Mouse (Mus musculus) hindbrain, embryonic 11.5 days (tissue): ENCODE measurements around the gene Ppp3r1. TPM values are rescaled to one million over a fixed set of nuclear protein-coding genes. Genes with fewer than 3 reads are reported as not detected.
"Not testable (repeated sequence)": the region's sequence is repeated elsewhere in the genome, so short reads cannot be mapped to it uniquely, and the experiment has no call there.

Experiments
- ATAC-seq: fragments of 200-750 bp; cut with Nextera tagmentation; 2 replicates; pipeline ENCODE4 v1.8.0; 2017; ENCODE audit warnings: mild to moderate bottlenecking, moderate TSS enrichment, moderate library complexity; ENCODE audit not compliant: low FRiP score
- DNase-seq: peaks from one replicate; pipeline ENCODE4 v3.0.0-alpha.2; 2015; ENCODE audit warnings: low spot score
- H3K27ac ChIP-seq: fragments of 300-500 bp; sonication (generic); 2 replicates; pipeline ENCODE4 v1.5.1; 2014; ENCODE audit warnings: mild to moderate bottlenecking, low read depth, low read length
- H3K27me3 ChIP-seq: fragments of 300-500 bp; sonication (generic); 2 replicates; pipeline ENCODE4 v1.6.1; 2014; ENCODE audit warnings: mild to moderate bottlenecking, low read length, moderate library complexity, mixed read lengths; ENCODE audit not compliant: control insufficient read depth, insufficient read depth
- H3K36me3 ChIP-seq: fragments of 300-500 bp; sonication (generic); 2 replicates; pipeline ENCODE4 v1.6.1; 2014; ENCODE audit warnings: mild to moderate bottlenecking, low read length, moderate library complexity, mixed read lengths; ENCODE audit not compliant: control insufficient read depth, insufficient read depth
- H3K4me1 ChIP-seq: fragments of 300-500 bp; sonication (generic); replicated peaks from 2 replicates; pipeline ENCODE4 v1.6.1; 2014; ENCODE audit warnings: low read length, mixed read lengths; ENCODE audit not compliant: control insufficient read depth, insufficient read depth
- H3K4me2 ChIP-seq: fragments of 300-500 bp; sonication (generic); replicated peaks from 2 replicates; pipeline ENCODE4 v1.6.1; 2014; ENCODE audit warnings: mild to moderate bottlenecking, low read depth, low read length
- H3K4me3 ChIP-seq: fragments of 300-500 bp; sonication (generic); 2 replicates; pipeline ENCODE4 v1.5.1; 2014; ENCODE audit warnings: low read depth, low read length
- H3K9ac ChIP-seq: fragments of 300-500 bp; sonication (generic); 2 replicates; pipeline ENCODE4 v1.6.1; 2014; ENCODE audit warnings: low read depth, low read length
- H3K9me3 ChIP-seq: fragments of 300-500 bp; sonication (generic); 2 replicates; pipeline ENCODE4 v1.6.1; 2016; ENCODE audit warnings: low read length; ENCODE audit not compliant: control insufficient read depth
- WGBS: fragments of 180-500 bp; shearing (Covaris S2); extraction: QIAGEN DNeasy Blood & Tissue Kit; methylation state at CpG from one replicate; pipeline ENCODE4 v1.1.7; 2014; 5-methylcytosine and 5-hydroxymethylcytosine counted together
- polyA plus RNA-seq: library from polyadenylated mRNA; unstranded; fragments of >200 nt; fragmentation: Nextera tagmentation; extraction: Ambion mirVana; gene quantifications from 2 replicates; pipeline ENCODE4 v1.2.1, GENCODE M21; 2014

Gene Ppp3r1
- polyA plus RNA-seq, 1 experiment from 2014 or later = 110 TPM

DNA sequence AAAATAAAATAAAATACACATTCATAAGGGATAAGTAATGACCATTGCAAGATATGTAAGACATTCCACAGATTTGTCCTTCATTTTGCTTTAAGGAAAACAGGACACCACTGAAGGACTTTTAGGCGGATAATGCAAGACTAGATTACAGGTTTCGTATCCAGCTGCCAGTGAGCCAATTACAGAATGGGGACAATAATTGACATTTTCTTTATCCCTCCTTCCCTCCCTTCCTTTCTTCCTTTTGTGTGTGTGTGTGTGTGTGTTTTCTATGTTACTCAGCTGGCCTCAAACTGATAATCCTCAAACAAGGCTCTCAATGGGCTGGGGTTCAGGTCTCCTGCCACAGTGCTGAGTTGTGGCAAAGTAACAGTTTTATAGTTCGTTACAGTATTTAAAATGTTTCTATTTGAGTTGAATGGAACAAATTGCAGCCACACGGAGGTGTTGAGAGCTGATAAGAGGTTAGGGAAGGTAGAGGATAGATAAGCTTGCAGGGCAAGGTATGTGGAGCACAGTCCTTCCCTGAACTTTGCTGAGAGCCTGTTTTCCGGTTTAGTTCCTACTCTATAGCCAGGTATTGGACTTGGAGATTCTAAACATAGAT lies 53.9 kb downstream of the Ppp3r1 start:
- H3K4me3 ChIP-seq = no peak overlapping the region
- ATAC-seq = no peak

GRCm38 (mm10) chr11:17215475-17215874 lies 56.4 kb downstream of the Ppp3r1 start:
- DNase-seq (no peak), ATAC-seq (no peak)
- Histone ChIP-seq H3K4me3 (no peak overlapping the region), H3K9me3 (no peaks in the 10 kb centered on the region), H3K9ac (no peak overlapping the region), H3K27ac (no peak overlapping the region), H3K36me3 (no peaks in the 10 kb centered on the region), H3K4me1 (no peaks in the 10 kb centered on the region), H3K4me2 (no peak overlapping the region), H3K27me3 (no peaks in the 10 kb centered on the region)
- WGBS = 85% methylated on average over 3 of the region's 3 CpGs

More for the DNA sequence above, 53.9 kb downstream of the Ppp3r1 start:
- H3K27me3 ChIP-seq = no peaks in the 10 kb centered on the region
- no peaks in the 10 kb centered on the region for H3K9me3 ChIP-seq
- WGBS = 88% methylated on average over 5 of the region's 5 CpGs
- no peak overlapping the region for H3K4me2 ChIP-seq
- H3K36me3 ChIP-seq = no peaks in the 10 kb centered on the region
- DNase-seq = no peak
- H3K4me1 ChIP-seq = no peaks in the 10 kb centered on the region
- no peak overlapping the region for H3K27ac ChIP-seq
- no peak overlapping the region for H3K9ac ChIP-seq

DNA sequence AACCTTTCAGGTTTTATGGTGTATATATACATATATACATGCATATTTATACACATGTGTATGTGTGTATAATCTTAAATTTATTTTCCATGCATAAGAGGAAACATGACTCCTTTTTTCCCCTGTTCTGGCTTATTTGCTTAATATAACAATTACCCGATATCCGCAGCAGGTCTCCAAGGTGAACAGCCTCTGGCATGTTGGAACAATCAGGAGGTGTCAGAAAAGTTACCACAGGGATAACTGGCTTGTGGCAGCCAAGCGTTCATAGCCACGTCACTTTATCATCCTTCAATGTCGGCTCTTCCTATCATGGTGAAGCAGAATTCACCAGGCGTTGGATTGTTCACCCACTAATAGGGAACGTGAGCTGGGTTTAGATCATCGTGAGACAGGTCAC lies 62.1 kb downstream of the Ppp3r1 start:
- DNase-seq (no peak), ATAC-seq (no peak)
- Histone ChIP-seq H3K9ac (no peak overlapping the region), H3K27me3 (no peaks in the 10 kb centered on the region), H3K4me2 (no peak overlapping the region), H3K4me3 (no peak overlapping the region), H3K9me3 (no peaks in the 10 kb centered on the region), H3K4me1 (no peaks in the 10 kb centered on the region), H3K27ac (no peak overlapping the region), H3K36me3 (no peaks in the 10 kb centered on the region; the same call in 1 of the 2 replicates)
- 96% methylated on average over 8 of the region's 8 CpGs for WGBS

DNA sequence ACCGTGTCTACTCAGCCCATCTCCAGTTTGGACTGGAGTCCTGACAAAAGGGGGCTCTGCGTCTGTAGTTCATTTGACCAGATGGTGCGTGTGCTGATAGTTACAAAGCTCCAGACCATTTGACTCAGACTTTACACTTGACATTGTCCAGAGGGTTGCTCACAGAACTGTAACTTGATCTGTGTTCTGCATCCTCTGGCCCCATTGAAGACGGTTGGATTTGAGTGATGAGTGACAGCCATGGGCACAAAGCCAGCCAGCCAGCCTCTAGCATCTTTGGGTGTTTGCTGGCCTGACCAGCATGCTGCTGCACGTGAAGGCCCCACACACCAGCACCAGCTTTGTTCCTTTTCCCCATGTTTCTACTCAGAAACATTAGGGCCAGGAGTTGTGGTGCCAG lies 73.7 kb downstream of the Ppp3r1 start:
- no peaks in the 10 kb centered on the region for H3K9me3 ChIP-seq
- no peaks in the 10 kb centered on the region for H3K4me1 ChIP-seq
- H3K27me3 ChIP-seq = no peaks in the 10 kb centered on the region
- H3K36me3 ChIP-seq = no peaks in the 10 kb centered on the region
- H3K9ac ChIP-seq = no peak overlapping the region
- H3K4me2 ChIP-seq = no peak overlapping the region
- no peak overlapping the region for H3K4me3 ChIP-seq
- H3K27ac ChIP-seq = no peak overlapping the region
- 84% methylated on average over 5 of the region's 5 CpGs for WGBS
- ATAC-seq (no peak), DNase-seq (no peak)

GRCm38 (mm10) chr11:17236449-17237037 lies 77.5 kb downstream of the Ppp3r1 start:
- Histone ChIP-seq H3K4me3 (no peak overlapping the region), H3K27me3 (no peaks in the 10 kb centered on the region), H3K4me2 (no peak overlapping the region), H3K27ac (no peak overlapping the region), H3K9me3 (no peaks in the 10 kb centered on the region), H3K4me1 (no peaks in the 10 kb centered on the region), H3K36me3 (no peaks in the 10 kb centered on the region), H3K9ac (no peak overlapping the region)
- no peak for DNase-seq
- WGBS = 92% methylated on average over 5 of the region's 5 CpGs
- no peak for ATAC-seq

GRCm38 (mm10) chr11:17238598-17238997 lies 79.5 kb downstream of the Ppp3r1 start:
- not testable (repeated sequence) for H3K9me3 ChIP-seq, H3K27me3 ChIP-seq, H3K4me1 ChIP-seq, H3K36me3 ChIP-seq, DNase-seq, H3K27ac ChIP-seq, ATAC-seq, H3K4me3 ChIP-seq, H3K4me2 ChIP-seq, H3K9ac ChIP-seq
- WGBS = 83% methylated on average over 5 of the region's 5 CpGs

DNA sequence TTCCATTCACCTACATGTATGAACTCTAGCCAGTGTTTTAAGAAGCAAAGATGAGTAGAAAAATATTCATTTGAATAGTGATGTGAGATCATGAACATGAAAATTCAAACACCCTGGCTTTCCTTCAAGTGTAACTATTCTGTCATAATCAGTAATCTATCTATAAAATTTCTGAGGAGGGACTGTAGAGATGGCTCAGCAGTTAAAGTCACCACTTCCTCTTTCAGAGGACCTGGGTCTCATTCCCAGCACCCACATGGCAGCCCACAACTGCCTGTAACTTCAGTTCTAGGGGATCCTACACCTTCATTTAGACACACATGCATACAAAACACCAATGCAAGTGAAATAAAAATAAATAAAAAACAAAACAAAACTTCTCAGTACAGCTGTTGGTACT lies 89.7 kb downstream of the Ppp3r1 start:
- Histone ChIP-seq H3K4me3 (no peak overlapping the region), H3K36me3 (no peaks in the 10 kb centered on the region), H3K4me2 (no peak overlapping the region), H3K27ac (no peak overlapping the region), H3K9ac (no peak overlapping the region), H3K27me3 (no peaks in the 10 kb centered on the region), H3K4me1 (no peaks in the 10 kb centered on the region), H3K9me3 (no peaks in the 10 kb centered on the region)
- DNase-seq (no peak), ATAC-seq (no peak)

Other genes with a start within 250 kb of the Ppp3r1 start
- 1.9 and 2.7 TPM in 2 replicates for gene Fbxo48, start 207.9 kb upstream of the Ppp3r1 start, polyA plus RNA-seq
- 26.6 and 27.6 TPM in 2 replicates for gene Cnrip1, start 107.7 kb upstream of the Ppp3r1 start, polyA plus RNA-seq
- 7.2 and 7.8 TPM in 2 replicates for gene Plek, start 106.9 kb upstream of the Ppp3r1 start, polyA plus RNA-seq
- 33.9 and 35.2 TPM in 2 replicates for gene Wdr92, start 22.8 kb downstream of the Ppp3r1 start, polyA plus RNA-seq
- gene Pno1, start 52.3 kb downstream of the Ppp3r1 start, polyA plus RNA-seq = 89.1 and 92.1 TPM in 2 replicates
- 114 and 119 TPM in 2 replicates for gene C1d, start 98.3 kb downstream of the Ppp3r1 start, polyA plus RNA-seq